In genomic region chr11:90363406-90363805, GRCm38 (mm10) we compare ENCODE assay signal across 8 mouse cellular contexts. TPM values are rescaled to one million over a fixed set of nuclear protein-coding genes. Genes with fewer than 3 reads are reported as not detected.
A peak's percentile ranks its signal among the peaks of the same experiment; 100 is the strongest.
DNase-seq lines count a peak whose midpoint lies in the region; ATAC-seq and TF ChIP-seq lines count a peak whose summit lies in the region.

No protein-coding gene starts in this region.

- peak; percentile 87 for TF ChIP-seq CTCF in layer of hippocampus, adult 2 months (conservative IDR thresholded peaks at IDR 0.05)
- TF ChIP-seq CTCF in small intestine, adult 2 months (IDR thresholded peaks at IDR 0.05; ENCODE audit: extremely low read depth, insufficient read length, insufficient replicate concordance, low read depth, low read length) = peak; percentile 28; the same call in 1 of the 2 replicates

- DNase-seq in adrenal gland, postnatal 14 days = peak; percentile 71
- no peak for DNase-seq in adrenal gland, adult 8-10 months
- DNase-seq in layer of hippocampus, adult 2 months (ENCODE audit: low spot score in 2 of 2) = peak in 1 of 2 experiments; percentile 46
- DNase-seq in layer of hippocampus, adult 9-11 months = no peak
- DNase-seq in brain, adult 2 months (ENCODE audit: low read depth, low spot score) = peak; percentile 52
- DNase-seq in kidney, postnatal 4 days = peak; percentile 75 to 80

- no peak for TF ChIP-seq POLR2A in small intestine, adult 2 months (IDR thresholded peaks at IDR 0.05; ENCODE audit: low read depth, low read length)

- H3K36me3 ChIP-seq in small intestine, adult 2 months (ENCODE audit: control insufficient read depth, insufficient read depth, low read length) = no peaks in the 10 kb centered on the region

- no peaks in the 10 kb centered on the region for H3K27me3 ChIP-seq in small intestine, adult 2 months (ENCODE audit: control insufficient read depth, insufficient read depth, low read length)

- H3K27ac ChIP-seq in layer of hippocampus, adult 2 months = no peak overlapping the region
- H3K27ac ChIP-seq in small intestine, adult 2 months (ENCODE audit: insufficient read depth, low read depth, low read length) = peak overlapping the region; percentile 65

- ATAC-seq in frontal cortex, adult (ENCODE audit: low TSS enrichment) = no peak

- no peak overlapping the region for H3K4me3 ChIP-seq in layer of hippocampus, adult 2 months
- H3K4me3 ChIP-seq in small intestine, adult 2 months (ENCODE audit: low read depth, low read length) = no peak overlapping the region

- H3K4me1 ChIP-seq in small intestine, adult 2 months (ENCODE audit: control insufficient read depth, insufficient read depth, insufficient read length, low read length) = peaks cover 12% of the 10 kb centered on the region; the same call in 1 of the 2 replicates

- WGBS in small intestine, adult 2 months = 27% methylated on average over 3 of the region's 3 CpGs

RNA-seq across cellular contexts. Expression of gene Hlf, which starts 27.3 kb away (rescaled TPM):
- 28.2 and 29.1 TPM in 2 replicates for total RNA-seq in adrenal gland, postnatal 14 days (2021)
- total RNA-seq in adrenal gland, adult 8-10 months (2022) = 10 to 100 TPM; 15.5 to 22.7 (median 18.1) TPM
- total RNA-seq in layer of hippocampus, adult 2 months (2021) = 10 to 100 TPM; 87.7 to 88.2 TPM
- 0.41 and 1.8 TPM in 2 replicates for polyA plus RNA-seq in small intestine, adult 2 months (2012; rRNA removed)

Comparison
In these comparisons a context has a peak if more than half of its experiments do, and no peak if none do; other contexts are left out.
1. DNase-seq: peak in adrenal gland, postnatal 14 days (single experiment), brain, adult 2 months (single experiment) and kidney, postnatal 4 days (2 of 2); none in adrenal gland, adult 8-10 months (single experiment) and layer of hippocampus, adult 9-11 months (single experiment).